Mouse (Mus musculus) left cerebral cortex, adult 9 months (tissue): ENCODE results near the gene Rhoc.

Experiments used
- DNase-seq, 2 experiments: peaks; one replicate each; pipeline ENCODE4 v3.0.0; 2022; ENCODE audit warnings: low spot score in 2 of 2

Gene Rhoc

DNA sequence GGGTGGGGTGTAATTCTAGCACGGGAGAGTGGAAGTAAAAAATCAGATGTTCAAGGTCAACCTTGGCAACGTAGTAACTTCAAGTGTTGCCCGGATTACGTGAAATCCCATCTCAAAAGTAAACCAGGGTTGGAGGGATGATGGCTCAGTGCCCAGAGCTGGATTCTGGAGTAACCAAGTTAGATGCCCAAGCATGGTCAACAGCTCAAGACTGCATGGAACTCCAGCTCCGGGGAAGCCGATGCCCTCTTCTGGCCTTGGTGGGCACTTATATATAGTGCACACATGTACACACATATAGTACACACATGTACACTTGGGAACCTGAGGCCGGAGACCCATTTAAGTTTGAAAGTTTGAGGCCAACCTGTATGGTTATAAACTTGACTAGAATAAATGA is 28.0 kb downstream of the Rhoc start:
- no peak for DNase-seq

DNA sequence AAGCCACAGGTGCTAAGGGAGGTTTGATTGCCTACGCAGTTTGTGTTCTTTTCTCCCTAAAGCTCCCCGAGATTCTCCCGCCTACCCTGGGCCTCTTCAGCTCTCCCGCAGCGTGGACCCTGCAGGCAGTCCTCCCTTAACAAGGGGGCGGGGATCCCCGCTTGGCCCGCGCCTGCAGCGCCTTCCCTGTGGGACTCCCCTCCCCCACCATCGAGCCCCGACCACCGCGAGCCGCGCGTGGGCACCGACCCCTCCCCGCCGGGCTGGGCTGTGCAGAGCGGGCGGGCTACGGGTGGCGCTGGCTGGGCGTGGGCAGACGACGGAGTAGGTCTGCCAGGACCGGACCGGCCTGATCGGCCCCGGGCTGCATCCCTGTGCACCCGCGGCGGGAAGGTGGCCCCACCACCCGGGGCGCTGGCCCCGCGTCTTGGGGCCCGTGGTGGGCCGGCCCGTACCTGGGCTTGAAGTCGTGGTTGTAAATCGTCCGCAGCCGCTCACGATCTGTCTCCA is 29.4 kb downstream of the Rhoc start:
- DNase-seq = peak in 1 of 2 experiments; percentile 32

DNA sequence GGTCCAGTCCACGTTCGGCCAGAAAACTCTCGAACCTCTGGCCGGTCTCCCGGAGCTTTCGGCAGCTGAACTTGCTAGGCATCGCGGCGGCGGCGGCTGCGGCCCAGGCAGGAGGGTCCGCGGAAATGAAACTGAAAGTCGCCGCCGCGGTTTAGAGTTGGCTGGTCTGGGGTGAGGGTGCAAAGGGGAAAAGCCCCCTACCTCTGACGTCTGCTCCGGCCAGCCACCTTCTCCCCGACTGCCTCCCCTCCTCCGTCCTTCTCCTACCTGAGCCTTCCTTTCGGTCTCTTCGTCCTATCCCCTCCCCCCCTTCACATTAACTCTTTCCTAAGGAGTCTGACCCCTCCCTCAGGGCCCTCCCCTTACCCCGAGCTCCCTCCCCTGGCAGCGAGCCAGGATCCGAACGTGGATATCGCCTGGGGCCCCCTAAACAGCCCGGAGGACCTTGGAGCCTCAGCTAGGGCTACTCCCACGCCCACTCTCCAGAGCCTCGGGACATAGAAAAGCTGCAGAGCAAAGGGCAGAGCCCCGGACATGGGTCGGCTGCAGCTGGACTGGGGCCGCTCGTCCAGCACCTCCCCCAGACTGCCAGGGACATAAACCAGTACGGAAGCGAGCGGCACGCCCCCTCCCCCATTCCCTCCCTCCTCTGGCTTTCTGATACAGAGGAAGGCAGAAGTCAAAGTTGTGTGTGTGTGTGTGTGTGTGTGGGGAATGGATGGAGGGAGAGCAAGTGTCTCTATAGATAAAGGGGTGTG is 30.0 kb downstream of the Rhoc start, which contains the start of gene Mov10:
Gene Mov10, minus strand, starts transcription at position 573 of the 758 bp plus-strand sequence.
- DNase-seq = peak in 1 of 2 experiments; percentile 22

DNA sequence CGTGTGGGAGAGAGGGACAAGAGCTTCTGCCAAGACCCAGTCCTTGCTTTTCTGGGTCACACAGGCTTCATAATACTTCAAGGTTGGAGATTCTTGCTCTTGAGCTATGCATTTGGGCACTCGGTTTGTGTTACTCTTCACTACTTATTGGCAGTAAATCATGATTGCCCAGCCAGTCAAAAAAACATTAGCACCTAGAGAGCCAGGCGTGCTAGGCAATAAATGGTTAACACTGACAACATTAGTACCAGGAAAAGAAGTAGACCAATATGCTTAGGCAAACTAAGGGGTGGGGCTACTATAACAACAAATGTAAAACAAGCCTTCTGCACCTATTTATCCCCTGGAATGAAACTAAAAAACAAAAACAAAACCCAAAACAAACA is 30.6 kb downstream of the Rhoc start:
- no peak for DNase-seq

DNA sequence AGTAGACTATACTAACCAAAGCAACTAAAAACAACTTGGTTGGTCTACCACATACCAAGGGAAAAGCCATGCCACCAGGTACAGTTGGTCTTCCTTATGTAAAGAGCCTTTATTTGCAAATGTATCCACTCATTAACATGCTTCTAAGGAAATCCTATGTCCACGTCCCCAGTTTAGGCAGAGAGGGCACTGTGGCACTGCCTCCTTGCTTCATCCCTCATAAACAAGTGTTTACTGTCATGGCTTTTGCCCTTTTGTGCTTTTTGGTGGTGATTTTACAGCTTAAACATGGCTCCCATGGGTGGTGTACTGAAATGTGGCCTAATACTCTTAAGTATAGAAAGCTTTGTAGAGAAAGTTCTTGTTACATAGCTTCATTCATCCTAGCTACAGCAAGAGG is 32.3 kb downstream of the Rhoc start:
- no peak for DNase-seq

DNA sequence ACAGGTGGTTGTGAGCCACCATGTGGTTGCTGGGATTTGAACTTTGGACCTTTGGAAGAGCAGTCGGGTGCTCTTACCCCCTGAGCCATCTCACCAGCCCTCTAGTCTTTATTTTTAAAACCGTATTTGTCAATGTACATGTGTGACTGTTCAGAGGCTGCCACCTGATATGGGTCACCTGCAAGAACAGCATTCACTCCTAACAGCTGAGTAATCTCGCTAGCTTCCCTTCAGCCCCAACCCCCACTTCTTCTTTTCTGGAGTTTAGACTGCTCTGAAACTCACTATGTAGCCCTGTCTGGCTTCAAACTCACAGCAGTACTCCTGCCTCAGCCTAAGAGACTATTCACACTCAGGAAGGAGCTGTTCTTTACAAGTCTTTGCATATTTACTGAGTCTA is 34.2 kb downstream of the Rhoc start:
- no peak for DNase-seq

DNA sequence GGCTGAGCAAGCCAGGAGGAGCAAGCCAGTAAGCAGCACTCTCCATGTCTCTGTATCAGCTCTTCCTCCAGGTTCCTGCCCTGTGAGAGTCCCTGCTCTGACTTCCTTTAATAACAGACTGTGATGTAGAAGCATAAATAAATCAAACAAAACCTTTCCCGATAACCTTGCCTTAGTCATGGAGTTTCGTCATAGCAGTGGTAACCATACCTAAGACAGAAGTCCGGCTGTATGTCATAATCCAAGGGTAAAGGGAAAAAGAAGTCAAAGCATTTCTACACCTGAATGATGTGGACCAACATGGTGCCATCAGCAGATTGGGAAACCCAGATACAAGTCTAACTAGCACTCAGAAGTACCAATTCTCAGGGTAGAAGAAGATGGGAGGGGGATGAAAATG is 47.6 kb downstream of the Rhoc start:
- no peak for DNase-seq

DNA sequence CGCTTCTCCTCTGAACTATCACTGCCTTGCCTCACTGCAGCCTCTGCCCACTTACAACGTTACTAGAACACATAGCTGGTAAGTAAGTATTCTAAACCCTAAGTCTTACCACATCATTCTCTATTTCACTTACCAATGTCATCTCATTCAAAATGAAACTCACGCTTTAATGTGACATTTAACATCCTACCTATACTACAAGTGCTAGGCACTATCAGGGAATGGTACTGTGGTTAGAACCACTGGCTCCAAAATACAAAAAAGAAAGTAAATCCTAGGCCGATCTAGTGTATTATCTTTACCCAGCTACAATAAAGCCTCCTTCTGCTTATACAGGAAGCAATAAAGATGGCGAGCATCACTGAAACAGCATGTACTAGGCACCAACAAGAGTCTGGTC is 52.9 kb downstream of the Rhoc start:
- DNase-seq = no peak
